ENCODE assay signal across 10 mouse cellular contexts in the genomic region with DNA sequence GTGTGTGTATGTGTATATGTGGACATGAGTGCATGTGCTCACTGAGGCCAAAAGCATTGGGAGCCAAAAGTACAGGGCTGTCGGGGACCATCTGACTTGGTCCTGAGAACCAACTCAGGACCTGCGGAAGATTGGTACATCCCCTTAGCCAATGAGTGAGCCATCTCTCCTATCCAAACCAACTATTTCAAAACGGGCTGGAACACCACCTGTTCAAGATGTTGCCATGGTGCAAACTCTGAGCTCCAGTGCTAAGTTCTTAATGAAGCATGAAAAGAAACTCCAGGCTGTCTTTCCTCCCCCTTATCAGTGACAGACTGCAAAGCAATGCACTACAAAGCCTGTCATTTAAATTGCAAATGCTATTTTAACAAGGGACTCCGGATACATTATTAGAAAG. TPM values are rescaled to one million over a fixed set of nuclear protein-coding genes. Genes with fewer than 3 reads are reported as not detected.
DNase-seq lines count a peak whose midpoint lies in the region; ATAC-seq lines count a peak whose summit lies in the region.
"Not testable (repeated sequence)": the region's sequence is repeated elsewhere in the genome, so short reads cannot be mapped to it uniquely, and the experiment has no call there.
"Had no signal": no experiment of that assay in that cellular context is flagged by ENCODE, and none has a peak within 500 bp of the region (broad histone marks: within the 10 kb centered on the region; RNA-seq: fewer than 3 reads in every experiment).

No protein-coding gene starts in this region.

- H3K4me2 ChIP-seq in forebrain, embryonic 14.5 days (ENCODE audit: low read length); hindbrain, embryonic 14.5 days (replicated peaks); kidney, embryonic 15.5 days; limb, embryonic 13.5 days (replicated peaks); midbrain, embryonic 14.5 days (ENCODE audit: low read length); neural tube, embryonic 12.5 days (replicated peaks): not testable (repeated sequence)

- H3K4me1 ChIP-seq in forebrain, embryonic 14.5 days (ENCODE audit: control insufficient read depth, insufficient read depth, low read length); hindbrain, embryonic 14.5 days (replicated peaks; ENCODE audit: control insufficient read depth, insufficient read depth, low read length); kidney, embryonic 15.5 days; limb, embryonic 13.5 days; midbrain, embryonic 14.5 days (ENCODE audit: control insufficient read depth, insufficient read depth, low read length); neural tube, embryonic 12.5 days: not testable (repeated sequence)

- not testable (repeated sequence) for H3K9ac ChIP-seq in forebrain, embryonic 14.5 days (ENCODE audit: low read length); hindbrain, embryonic 14.5 days; kidney, embryonic 15.5 days; limb, embryonic 13.5 days; midbrain, embryonic 14.5 days (replicated peaks; ENCODE audit: low read length); neural tube, embryonic 12.5 days

- 28% methylated on average over 4 of the region's 4 CpGs for WGBS in forebrain, embryonic 14.5 days
- 21% methylated on average over 4 of the region's 4 CpGs for WGBS in hindbrain, embryonic 14.5 days
- WGBS in kidney, embryonic 15.5 days: 44% methylated on average over 4 of the region's 4 CpGs
- WGBS in limb, embryonic 13.5 days: 61% methylated on average over 4 of the region's 4 CpGs
- WGBS in midbrain, embryonic 14.5 days: 11% methylated on average over 4 of the region's 4 CpGs
- 36% methylated on average over 4 of the region's 4 CpGs for WGBS in neural tube, embryonic 12.5 days

- ATAC-seq in forebrain, embryonic 14.5 days: peak; percentile 52
- peak; percentile 57; the same call in 1 of the 2 replicates for ATAC-seq in hindbrain, embryonic 14.5 days (ENCODE audit: low FRiP score)
- ATAC-seq in kidney, embryonic 15.5 days (replicated peaks; ENCODE audit: low FRiP score): peak; percentile 71
- 0 out of 2 replicates have a peak, but pooled peaks have one; percentile 40 for ATAC-seq in limb, embryonic 13.5 days (ENCODE audit: low FRiP score, low read depth)
- peak; percentile 70 for ATAC-seq in midbrain, embryonic 14.5 days (ENCODE audit: low FRiP score, low TSS enrichment)
- peak; percentile 82 for ATAC-seq in neural tube, embryonic 12.5 days (ENCODE audit: low FRiP score, low read depth)

- H3K27me3 ChIP-seq in forebrain, embryonic 14.5 days (replicated peaks; ENCODE audit: control insufficient read depth, insufficient read depth, low read length); hindbrain, embryonic 14.5 days (ENCODE audit: control insufficient read depth, insufficient read depth, low read length); kidney, embryonic 15.5 days; limb, embryonic 13.5 days; midbrain, embryonic 14.5 days (ENCODE audit: control insufficient read depth, insufficient read depth, low read length); neural tube, embryonic 12.5 days (replicated peaks): not testable (repeated sequence)

- H3K4me3 ChIP-seq in forebrain, embryonic 14.5 days (ENCODE audit: low read depth, low read length); hindbrain, embryonic 14.5 days (replicated peaks; ENCODE audit: low read length); kidney, embryonic 15.5 days (replicated peaks); limb, embryonic 13.5 days; midbrain, embryonic 14.5 days (replicated peaks; ENCODE audit: low read depth, low read length); neural tube, embryonic 12.5 days: not testable (repeated sequence)

- DNase-seq in brain, adult 2 months (ENCODE audit: low read depth, low spot score): peak; percentile 21
- DNase-seq in forebrain, embryonic 14.5 days (ENCODE audit: low spot score); hindbrain, embryonic 14.5 days (ENCODE audit: low spot score); midbrain, embryonic 14.5 days: not testable (repeated sequence)
- peak; percentile 35 for DNase-seq in heart, adult 11 months

- H3K36me3 ChIP-seq in forebrain, embryonic 14.5 days (ENCODE audit: control insufficient read depth, insufficient read depth, low read length); hindbrain, embryonic 14.5 days (replicated peaks; ENCODE audit: control insufficient read depth, insufficient read depth); kidney, embryonic 15.5 days; limb, embryonic 13.5 days; midbrain, embryonic 14.5 days (ENCODE audit: control insufficient read depth, insufficient read depth, low read length); neural tube, embryonic 12.5 days: not testable (repeated sequence)

- H3K9me3 ChIP-seq in forebrain, embryonic 14.5 days (replicated peaks; ENCODE audit: control insufficient read depth, low read length); hindbrain, embryonic 14.5 days (ENCODE audit: control insufficient read depth, low read length); kidney, embryonic 15.5 days (replicated peaks); limb, embryonic 13.5 days; midbrain, embryonic 14.5 days (ENCODE audit: control insufficient read depth, low read length); neural tube, embryonic 12.5 days: not testable (repeated sequence)

- H3K27ac ChIP-seq in forebrain, embryonic 14.5 days (ENCODE audit: low read depth, low read length); hindbrain, embryonic 14.5 days; kidney, embryonic 15.5 days; limb, embryonic 13.5 days; midbrain, embryonic 14.5 days (replicated peaks; ENCODE audit: low read depth, low read length); neural tube, embryonic 12.5 days: not testable (repeated sequence)

RNA-seq across cellular contexts. Expression of gene Slc2a12, which starts 53.1 kb away (rescaled TPM):
- 4.5 and 6.8 TPM in 2 replicates for polyA plus RNA-seq in forebrain, embryonic 14.5 days (2014; fragmentation: Nextera tagmentation; extraction: Ambion mirVana)
- polyA plus RNA-seq in hindbrain, embryonic 14.5 days (2014; fragmentation: Nextera tagmentation; extraction: Ambion mirVana): 7.0 and 8.0 TPM in 2 replicates
- 1.9 and 2.9 TPM in 2 replicates for polyA plus RNA-seq in kidney, embryonic 15.5 days (2015; fragmentation: Nextera tagmentation; extraction: Ambion mirVana)
- polyA plus RNA-seq in limb, embryonic 13.5 days (2015; fragmentation: Nextera tagmentation; extraction: Ambion mirVana): 1.8 and 2.2 TPM in 2 replicates
- polyA plus RNA-seq in midbrain, embryonic 14.5 days (2014; fragmentation: Nextera tagmentation; extraction: Ambion mirVana): 1.2 and 4.6 TPM in 2 replicates
- 0.87 and 0.98 TPM in 2 replicates for polyA plus RNA-seq in neural tube, embryonic 12.5 days (2016; fragmentation: Nextera tagmentation; extraction: Ambion mirVana)
- polyA plus RNA-seq: G1E; liver, postnatal 0 days had no signal
